Mouse (Mus musculus) heart, adult 2 months (tissue): Measurements from ENCODE around the gene Myh14.
A peak's percentile ranks its signal among the peaks of the same experiment; 100 is the strongest.

Experiments used
- CTCF ChIP-seq: fragments of 200-600 bp; IDR thresholded peaks from 2 replicates; pipeline ENCODE4 v1.8.1; 2022; ENCODE audit warnings: antibody characterized with exemption, mild to moderate bottlenecking, moderate library complexity
- POLR2A ChIP-seq: fragments of 200-500 bp; IDR thresholded peaks from 2 replicates; pipeline ENCODE4 v1.6.1; 2011; ENCODE audit warnings: mild to moderate bottlenecking, low read depth, low read length, control low read depth; ENCODE audit not compliant: insufficient read depth

DNA sequence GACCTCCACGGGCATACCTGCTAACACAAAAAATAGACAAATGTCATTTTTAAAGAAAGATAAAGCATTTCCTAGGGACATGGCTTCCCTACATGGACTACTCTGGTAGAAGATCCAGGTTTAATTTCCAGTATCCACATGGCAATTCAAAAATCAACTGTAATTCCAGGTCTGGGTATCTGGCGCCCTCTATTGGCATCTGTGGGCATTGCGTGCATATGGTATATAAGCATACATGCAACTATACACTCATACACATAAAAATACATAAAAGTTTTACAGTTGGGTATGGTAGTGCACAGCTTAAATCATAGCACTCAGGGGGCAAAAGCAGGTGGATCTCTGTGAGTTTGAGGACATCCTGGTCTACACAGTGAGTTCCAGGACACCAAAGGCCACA, 33.7 kb upstream of the Myh14 start:
- no peak for TF ChIP-seq POLR2A
- peak; percentile 82 for TF ChIP-seq CTCF
